Mouse (Mus musculus) thymus, postnatal 14 days (tissue): ENCODE results near the gene Lrrc28.

Experiments used
- DNase-seq: peaks from one replicate; pipeline ENCODE4 v3.0.0; 2021

Lrrc28 gene

DNA sequence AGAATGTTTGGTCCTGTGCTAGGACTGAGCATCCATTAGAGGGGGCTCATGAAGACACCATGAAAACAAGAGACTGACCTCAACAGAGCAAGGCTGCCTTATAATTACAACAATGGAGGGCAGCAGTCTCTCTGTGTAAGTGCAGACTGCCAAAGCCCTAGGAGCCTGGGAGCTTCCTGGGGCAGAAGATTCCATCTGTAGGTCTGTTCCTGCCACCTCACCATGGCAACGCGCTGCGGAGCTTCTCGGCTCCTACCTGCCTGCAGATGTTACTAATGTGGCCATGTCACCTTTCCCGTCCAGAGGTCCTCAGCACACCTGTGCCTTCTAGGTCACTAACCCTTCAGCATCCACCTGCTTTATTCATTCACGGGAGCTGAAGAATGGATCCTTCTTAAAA lies 52.4 kb downstream of the Lrrc28 start:
- DNase-seq, result no peak

DNA sequence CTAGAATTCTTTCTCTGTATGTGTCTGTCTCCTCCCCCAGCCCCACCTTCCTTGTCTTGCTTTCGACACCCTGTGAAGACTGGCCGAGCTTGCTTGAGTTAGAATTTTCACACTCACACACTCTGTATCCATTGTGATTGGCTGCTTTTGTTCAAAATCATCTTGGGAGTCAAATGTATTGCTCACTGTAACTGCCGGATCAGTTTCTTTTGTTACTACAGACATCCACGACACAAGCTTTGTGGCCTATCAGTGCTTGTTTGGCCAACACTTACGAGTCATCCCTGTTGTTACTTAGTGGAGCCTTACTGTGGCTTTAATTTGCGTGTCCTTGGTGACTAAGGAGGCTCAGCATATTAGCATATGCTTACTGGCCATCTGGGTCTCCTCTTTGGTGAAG lies 56.3 kb downstream of the Lrrc28 start:
- no peak for DNase-seq

DNA sequence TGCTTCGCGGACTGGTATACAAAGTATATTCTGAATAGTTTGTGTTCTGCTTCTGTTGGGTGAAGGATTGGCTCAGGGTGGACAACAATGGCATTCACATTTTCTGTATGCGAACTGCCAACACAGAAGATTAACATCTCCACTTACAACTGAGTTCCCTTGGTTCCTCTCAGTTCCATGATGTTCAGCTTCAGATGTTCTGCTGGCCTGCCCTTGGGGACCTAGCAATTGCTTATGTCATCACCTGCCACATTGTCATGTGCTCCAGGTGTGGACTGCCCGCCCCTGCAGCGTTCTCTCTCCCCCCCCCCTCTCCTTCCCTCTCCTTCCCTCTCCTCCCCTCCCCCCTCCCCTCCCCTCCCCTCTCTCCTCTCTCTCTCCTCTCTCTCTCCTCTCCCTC lies 58.6 kb downstream of the Lrrc28 start:
- no peak for DNase-seq

DNA sequence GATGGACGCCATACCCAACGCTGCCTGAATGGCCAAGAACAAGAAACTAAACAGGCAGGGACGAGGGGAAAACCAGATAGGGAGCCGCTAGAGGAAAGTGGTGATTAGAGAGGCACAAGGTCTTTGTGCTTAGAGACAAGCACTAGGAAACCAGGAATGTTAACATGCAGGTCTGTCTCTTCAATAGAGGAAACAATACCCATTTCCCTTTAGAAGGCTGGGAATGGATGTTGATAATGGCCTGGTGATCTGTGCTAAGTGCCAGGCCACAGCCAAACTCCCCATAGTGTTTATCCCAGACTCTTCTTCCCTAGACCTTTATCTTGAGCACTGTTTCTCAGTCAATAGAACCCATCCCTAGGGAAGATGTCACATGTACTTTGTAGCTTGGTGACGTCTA lies 61.2 kb downstream of the Lrrc28 start:
- no peak for DNase-seq

DNA sequence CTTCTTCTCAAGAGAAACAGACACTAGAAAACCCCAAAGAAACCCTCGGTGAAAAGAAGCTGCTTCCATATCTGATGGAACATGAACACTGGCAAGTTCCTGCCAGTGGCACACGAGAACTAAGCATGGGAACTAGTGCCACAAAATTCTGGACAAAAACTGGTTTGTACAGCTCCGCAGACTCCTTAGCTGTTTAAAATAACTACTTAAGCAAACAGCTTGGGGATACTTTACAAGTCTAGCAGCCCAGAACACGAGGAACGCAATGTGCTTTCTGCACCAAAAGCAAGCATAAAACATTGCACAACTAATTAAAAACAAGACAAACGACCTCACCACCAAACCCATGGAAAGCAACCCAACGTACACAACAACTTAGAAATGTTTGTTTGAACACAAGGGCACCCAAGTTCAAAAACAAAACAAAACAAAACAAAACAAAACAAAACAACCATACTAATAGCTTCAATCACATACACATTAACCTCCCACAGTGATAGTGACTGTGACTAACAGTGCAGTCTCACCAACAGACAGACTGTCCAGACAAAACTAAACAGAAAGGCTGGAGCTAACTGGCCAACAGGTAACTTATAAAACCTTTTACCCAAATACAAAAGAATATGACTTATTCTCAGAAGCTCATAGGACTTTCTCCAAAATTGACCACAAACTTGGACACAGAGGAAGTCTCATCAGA lies 66.1 kb downstream of the Lrrc28 start:
- DNase-seq, result no peak

DNA sequence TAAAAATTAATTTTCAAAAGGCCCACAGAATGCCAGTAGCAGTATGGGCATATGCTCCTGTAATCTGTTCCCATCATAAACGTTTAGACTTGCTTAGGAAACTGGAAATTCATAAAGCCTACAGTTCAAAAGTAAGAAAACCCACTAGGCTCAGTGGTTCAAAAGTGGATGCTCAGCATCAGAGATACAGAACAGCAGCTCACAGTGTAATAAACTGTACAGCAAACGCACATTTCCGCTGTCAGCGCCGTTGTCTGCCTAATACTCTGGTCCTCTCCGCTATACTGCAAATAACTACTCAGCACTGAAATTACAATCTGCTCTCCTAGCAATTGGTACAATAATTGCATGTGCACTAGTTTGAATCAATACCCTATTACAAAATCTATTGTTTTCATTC lies 67.0 kb downstream of the Lrrc28 start:
- DNase-seq, result no peak

DNA sequence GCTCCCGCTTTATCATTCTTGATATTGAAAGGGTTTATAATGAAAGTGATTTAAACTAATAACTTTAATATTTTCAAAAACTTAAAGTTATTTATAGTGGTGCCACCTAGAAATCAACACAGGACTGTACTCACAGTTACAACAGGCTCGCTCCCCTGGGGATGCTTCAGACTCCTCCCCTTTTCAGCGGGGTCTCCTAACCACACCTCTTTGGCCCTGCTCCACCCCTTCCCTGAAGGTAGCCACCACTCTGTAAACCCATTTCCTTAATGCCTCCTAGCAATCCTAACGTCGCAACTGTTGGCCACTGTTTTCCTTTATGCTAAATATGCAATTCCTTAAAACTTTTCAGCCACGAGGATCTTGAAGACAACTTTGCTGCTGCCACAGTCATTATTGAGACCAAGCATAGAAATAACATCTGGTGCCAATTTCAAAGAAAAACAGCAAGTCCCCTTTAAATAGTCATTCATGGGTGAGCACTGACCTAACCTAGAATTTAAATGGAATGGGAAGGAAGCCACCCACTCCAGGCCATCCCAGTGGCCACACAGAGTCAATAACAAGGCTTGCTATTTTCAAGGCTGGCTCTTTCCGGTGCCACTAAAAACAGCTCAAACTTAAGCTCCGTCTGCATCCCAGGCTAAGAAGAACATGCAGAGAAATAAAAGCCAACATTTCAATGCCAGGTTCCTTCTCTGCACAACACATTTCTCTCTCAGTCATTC lies 78.4 kb downstream of the Lrrc28 start:
- no peak for DNase-seq

DNA sequence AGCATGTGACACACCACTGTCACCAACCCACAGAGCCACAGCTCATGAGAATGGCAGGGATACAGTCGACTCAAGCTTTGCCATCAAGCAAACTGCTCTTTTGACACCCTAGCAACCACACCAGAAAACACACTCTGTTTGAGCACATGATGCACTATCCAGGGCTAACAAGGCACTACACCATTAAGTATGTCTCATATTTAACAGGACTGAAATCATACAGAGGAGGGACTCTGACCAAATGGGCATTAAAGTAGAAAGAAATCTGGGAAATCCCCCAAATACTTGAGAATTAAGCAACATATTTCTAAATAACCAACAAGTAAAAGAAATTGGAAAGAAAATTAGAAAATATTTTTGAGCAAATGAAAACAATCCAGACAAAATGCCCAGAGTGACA lies 79.9 kb downstream of the Lrrc28 start:
- no peak for DNase-seq

DNA sequence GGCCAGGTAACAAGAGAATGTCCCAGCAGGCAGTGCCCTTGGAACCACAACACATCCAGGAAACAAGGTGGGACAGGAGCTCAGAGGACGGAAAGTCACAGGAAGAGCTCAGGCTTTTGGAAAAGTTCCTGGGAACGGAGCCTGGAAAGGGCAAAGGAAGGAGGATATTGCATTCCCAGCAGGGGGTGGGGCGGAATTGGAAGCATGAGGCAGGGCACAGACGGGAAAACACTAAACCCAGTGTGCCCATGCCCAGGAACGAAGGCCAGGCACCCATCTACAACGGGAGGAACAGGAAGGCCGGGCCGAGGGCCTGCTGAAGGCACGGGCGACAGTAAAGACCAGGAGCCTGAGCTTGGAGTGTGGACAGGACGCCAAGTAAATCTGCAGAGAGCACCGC lies 82.9 kb downstream of the Lrrc28 start:
- no peak for DNase-seq

DNA sequence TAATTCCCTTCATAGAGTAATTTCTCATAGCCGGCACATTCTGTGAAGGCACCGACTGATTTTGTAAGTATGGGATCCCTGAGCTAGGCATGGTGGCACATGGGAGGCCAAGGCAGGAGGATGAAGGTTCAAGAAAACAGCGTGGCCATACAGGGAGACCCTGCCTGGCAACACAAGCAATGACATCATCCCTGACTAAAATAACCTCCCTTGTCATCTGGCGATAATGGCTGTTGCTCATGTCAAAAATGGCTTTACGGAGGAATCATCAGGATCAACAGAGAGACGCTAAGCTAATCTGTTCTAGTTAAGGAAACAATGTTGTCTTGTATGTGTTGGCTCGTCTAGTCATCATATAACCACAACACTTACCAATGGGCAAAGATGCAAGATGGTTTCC lies 85.6 kb downstream of the Lrrc28 start:
- DNase-seq, result no peak

DNA sequence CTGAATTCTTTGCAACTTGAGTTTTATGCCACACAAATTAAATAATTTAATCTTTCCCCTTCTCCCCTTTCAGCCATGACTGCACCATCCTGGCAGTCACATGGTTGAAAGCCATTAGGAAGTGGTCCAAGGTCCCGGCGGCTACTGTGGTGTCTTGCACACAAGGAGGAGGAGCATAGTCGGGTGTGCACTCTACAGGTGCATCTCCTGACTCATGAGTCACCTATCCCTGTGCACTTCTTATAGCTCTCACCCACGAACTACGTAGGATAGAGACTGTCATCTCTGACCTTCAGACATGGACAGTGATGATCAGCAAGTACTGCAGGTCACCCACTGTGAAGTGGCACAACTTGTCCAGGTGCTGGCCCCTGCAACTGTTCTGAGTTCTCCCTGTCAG lies 86.8 kb downstream of the Lrrc28 start:
- DNase-seq, result no peak

DNA sequence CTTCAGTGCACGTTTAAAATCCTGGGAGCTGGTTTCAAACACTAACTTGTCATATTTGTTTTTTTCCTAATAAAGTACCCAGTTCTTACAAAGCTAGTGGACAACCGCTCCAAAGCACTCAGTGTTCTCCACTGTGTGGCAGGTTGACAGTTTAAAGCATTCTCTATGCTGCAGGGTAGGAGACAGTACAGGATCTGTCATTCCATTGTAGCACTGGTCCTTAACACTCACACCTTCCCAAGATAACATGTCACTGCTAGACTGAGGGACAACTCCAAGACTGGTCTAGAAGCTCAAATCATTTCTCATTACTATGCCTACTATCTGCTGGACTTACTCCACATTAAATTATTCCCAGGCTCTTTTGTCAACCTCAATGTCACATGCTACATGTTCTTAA lies 90.2 kb downstream of the Lrrc28 start:
- no peak for DNase-seq

DNA sequence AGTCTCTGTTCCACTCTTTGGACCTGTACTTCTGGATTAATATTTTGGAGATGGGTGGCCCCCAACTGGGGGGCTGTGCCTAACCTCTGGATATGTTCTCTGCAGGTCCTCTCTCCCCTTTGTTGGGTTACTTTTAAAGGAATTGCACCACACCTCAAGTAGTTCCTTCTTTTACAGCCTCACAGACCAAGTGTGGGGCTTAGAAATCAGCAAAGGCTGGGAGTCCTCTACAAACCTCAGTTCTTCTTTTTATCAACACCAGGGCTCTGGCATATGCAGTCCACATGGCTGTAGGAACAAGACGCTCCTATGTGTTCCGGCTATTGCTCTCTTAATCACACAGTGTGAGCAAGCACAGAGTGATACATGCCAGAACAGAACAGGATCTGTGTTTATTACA lies 93.8 kb downstream of the Lrrc28 start:
- no peak for DNase-seq

DNA sequence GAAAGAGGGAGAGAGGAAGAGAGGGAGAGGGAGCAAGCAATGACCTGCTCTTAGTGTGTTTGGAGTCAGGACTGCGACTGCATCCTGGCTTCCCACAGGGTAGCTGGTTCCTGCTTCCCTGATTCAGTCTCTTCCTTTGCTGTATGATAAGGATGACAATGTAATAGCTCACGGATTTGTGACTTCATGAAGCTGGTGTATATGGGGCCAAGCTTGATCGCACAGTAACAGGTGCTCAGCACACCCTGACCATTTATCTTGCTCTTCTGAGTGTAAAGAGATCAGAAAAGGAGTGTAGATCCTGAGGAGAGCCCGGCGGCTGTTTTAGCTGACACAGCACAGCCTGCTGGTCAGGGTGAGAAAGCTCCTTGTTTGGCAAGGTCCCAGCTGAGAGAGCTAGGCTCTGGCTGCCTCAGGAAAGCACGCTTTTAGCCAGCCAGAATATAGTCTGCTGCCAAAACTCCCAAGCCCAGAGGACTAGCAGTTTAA lies 96.0 kb downstream of the Lrrc28 start:
- peak; percentile 75 for DNase-seq

DNA sequence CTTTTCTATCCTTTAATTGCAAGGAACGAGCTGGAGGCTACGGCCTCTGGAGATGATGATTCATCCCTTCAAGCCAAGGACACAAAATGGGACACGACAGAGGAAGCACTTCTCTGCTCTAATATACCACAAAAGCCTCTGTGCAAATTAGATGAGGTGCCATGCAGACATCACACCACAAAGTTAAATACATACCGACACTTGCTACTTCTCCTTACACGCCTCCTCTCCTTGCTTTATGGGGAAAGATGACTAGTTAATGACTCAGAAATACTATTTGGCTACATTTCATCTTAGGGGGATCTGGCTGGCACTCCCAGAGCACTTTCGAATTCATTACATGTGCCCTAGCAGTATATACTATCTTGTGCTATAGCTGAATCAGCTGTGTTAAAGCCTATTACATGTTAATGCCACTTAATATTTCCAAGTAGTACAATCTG lies 96.4 kb downstream of the Lrrc28 start:
- no peak for DNase-seq

DNA sequence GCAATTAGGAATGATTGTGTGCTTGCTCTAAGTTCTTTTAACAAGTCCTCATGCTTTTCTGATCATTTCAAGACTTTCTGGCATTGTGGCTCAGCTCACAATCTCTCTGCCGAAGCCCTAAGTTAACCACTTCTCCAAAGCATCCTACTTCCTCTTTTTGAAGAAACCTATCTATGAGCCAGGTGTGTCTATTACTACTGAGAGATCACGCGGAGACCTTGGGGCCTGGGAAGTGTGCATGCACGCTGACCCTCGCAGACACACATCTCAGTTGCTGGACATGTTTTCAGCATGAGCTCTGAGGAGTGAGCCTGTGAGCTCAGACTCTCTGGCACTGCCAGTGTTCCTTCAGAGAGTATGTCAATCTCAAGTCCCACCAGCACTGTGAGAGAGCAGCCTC lies 98.8 kb downstream of the Lrrc28 start:
- no peak for DNase-seq

DNA sequence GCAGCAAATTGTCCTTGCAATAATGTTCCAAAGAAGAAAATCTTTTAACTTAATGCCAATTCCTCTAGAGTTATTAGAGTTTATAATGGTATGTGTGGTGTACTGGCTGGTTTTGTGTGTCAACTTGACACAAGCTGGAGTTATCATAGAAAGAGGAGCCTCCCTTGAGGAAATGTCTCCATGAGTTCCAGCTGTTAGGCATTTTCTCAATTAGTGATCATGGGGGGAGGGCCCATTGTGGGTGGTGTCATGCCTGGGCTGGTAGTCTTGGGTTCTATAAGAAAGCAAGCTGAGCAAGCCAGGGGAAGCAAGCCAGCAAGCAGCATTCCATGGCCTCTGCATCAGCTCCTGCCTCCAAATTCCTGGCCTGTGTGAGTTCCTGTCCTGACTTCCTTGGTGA lies 100.5 kb downstream of the Lrrc28 start:
- DNase-seq, result no peak

DNA sequence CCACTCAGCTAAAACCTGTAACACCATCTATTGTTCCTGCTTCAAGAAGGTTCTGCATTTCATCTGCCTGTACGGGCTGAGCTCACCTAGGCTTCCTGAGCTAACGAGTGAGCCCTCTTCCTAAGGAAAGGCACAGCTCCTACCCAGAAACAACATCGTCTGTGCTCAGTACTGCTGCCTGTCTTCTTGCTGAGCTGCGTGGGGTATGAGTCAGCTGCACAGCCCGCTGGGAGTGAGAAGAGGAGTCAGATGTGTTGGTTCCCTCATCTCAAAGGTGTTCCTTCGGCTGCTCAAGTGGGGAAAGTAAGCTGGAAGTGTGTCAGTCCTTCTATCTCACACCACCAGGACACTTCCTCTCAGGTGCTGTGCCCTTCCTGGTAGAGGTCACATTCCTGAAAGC lies 101.4 kb downstream of the Lrrc28 start:
- no peak for DNase-seq

DNA sequence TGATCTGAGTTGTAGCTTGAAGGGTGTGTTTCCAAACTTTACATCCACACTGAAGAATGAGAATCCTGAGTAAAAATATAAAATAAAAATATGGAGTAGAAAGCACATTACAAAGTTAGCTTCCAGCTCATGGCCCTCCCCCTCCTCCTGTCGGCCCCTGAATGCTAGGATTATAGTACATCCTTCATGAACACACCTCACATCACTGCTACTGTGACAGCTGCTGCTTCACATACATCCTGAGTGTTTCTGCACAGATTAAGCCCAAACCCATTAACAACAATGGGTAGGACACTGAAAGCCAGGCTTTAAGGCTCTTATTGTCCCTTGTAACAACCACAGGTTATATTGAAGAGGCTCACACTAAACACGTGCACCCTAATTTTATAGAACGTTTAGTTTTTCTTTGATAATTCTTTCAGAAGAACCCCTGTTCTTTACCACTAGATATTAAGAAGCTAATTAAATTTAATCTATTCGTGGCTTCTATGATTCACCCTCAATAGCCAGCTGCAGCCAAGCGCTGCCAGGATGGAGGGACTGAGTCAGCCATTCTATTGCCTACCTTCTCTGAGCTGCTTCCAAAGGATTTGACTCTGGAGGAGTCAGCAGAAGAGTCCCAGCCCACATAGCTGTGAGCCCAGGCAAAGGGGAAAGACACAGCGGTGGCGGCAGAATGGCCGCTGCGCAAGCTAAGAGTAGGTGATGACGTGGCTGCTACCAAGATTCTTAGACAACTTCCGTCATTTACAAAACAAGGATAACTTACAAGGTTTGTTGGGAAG lies 108.3 kb downstream of the Lrrc28 start:
- no peak for DNase-seq

DNA sequence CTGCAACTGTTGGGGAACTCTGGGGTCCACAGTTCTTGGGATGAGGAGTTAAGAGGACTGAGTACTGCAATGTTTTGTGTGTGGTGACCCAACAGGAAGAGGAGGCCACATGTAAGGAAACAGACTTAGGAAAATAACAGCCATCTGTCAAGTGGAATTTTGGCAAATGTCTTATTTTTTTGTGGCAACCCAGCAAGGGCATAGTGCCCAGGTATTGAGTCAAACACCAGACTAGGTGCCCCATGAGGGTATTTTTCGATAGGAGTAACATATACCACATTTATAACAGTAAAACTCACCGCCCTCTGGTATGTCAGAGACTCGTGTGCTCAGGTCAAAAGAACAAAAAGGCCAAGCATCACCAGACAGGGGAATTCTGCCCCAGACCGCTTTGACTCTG lies 109.1 kb downstream of the Lrrc28 start:
- no peak for DNase-seq

DNA sequence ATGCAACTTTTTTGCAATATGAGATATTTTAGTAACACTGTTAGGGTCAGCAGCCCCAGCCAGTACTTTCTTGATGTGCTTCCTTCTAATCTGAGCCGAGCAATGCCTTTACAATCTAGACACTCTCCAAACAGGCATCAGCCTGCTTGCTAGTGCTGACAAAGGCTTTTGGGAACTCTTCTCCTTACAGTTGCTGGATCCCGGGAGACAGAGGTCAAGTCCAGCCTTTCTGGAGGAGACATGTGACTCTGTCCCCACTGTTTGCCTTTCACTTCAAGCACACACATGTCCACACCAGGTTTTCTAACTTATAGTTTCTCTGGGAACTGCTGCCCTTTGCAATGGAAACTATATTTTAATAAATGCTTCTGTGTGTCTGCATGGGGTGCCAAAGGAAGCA lies 114.1 kb downstream of the Lrrc28 start:
- DNase-seq, result no peak

DNA sequence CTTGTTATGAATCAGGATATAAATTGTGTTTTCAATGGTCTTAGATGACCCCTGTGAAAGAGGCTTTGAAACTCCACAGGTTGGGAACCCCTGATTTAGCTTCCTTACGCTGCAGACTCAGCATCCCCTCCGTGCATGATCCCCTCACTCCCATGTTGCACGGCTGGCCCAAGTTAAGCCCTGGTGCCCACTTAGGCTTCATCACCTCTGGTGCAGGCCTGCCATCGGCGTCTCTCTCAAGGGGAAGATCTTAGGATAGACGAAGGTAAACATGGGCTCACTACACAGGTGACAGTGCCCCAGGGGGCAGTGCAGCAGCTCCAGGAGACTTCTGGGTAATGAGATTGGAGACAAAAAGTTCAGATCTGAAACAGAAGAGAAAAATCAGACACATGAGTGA lies 115.7 kb downstream of the Lrrc28 start:
- no peak for DNase-seq

DNA sequence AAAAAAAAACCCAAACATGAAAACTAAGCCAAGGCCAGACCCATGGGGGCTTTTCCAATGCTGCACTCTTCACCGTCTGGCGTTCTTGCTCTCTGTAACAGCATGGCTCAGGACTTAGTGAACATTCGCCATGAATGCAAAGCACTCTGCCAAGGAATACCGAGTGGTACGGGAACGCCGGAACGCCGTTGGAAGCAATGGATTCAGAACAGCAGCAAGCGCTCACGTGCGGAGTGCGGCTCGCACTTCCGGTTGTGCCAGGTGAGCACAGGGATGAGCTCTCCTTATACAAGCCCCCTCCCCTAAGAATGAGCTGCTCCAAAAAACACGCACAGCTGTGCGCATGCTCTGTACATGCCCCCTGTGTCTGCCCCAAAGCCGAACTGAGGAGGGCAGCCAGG lies 116.2 kb downstream of the Lrrc28 start:
- no peak for DNase-seq
